Comparison of ENCODE assay signal across 18 mouse cellular contexts in the genomic region with DNA sequence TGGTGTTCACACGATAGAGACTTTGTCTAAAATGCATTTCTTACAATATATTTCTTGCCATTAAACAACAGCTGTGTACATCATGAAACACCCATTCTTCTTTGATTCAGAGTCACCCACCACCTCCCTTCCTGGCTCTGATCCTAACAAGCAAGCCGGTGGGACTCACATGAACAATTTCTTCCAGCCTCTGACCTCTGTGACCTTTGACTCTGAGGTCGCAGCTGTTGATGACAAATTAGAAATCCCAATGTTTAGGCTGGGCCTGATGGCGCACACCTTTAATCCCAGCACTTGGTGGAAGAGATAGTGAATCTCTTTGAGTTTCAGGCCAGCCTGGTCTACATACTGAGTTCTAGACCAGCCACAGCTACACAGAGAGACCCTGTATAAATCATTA.
"Had no signal": no experiment of that assay in that cellular context is flagged by ENCODE, and none has a peak within 500 bp of the region (broad histone marks: within the 10 kb centered on the region; RNA-seq: fewer than 3 reads in every experiment).

No protein-coding gene starts in this region.

- H3K36me3 ChIP-seq: midbrain, embryonic 10.5 days; midbrain, embryonic 12.5 days; neural tube, embryonic 12.5 days had no signal

- H3K4me3 ChIP-seq: midbrain, embryonic 10.5 days; midbrain, embryonic 12.5 days; myocyte; neural tube, embryonic 12.5 days had no signal

- H3K27me3 ChIP-seq: midbrain, embryonic 12.5 days; neural tube, embryonic 12.5 days had no signal

- H3K9me3 ChIP-seq: midbrain, embryonic 10.5 days; midbrain, embryonic 12.5 days; neural tube, embryonic 12.5 days had no signal

- H3K4me1 ChIP-seq: midbrain, embryonic 12.5 days; neural tube, embryonic 12.5 days had no signal

- H3K9ac ChIP-seq: lung, embryonic 14.5 days; midbrain, embryonic 12.5 days; neural tube, embryonic 12.5 days had no signal

- H3K4me2 ChIP-seq: lung, embryonic 14.5 days; midbrain, embryonic 12.5 days; neural tube, embryonic 12.5 days had no signal

- ATAC-seq: midbrain, embryonic 16.5 days had no signal

- H3K27ac ChIP-seq: midbrain, embryonic 10.5 days; midbrain, embryonic 12.5 days; neural tube, embryonic 12.5 days had no signal

- DNase-seq: lung, adult 18-20 months; lung, embryonic 14.5 days; lung, postnatal 10 days; lung, postnatal 4 days; midbrain, embryonic 14.5 days; retina, postnatal 1 day; right cerebral cortex, adult 18-20 months; right cerebral cortex, postnatal 25 days; right cerebral cortex, postnatal 4 days; spleen, adult 18-20 months; thymus, adult 18-20 months; thymus, postnatal 14 days; thymus, postnatal 36 days had no signal
